Mouse (Mus musculus): Measurements from ENCODE around the gene Pigm.
A peak's percentile ranks its signal among the peaks of the same experiment; 100 is the strongest.

Pigm gene

GRCm38 (mm10) chr1:172376198-172376667 is at the start of gene Pigm:
Pigm (plus strand) TSS chr1:172376546.
- DNase-seq (ENCODE audit: extremely low spot score, low spot score) = peak; percentile 97

GRCm38 (mm10) chr1:172326684-172327083 is 49.7 kb upstream of the Pigm start:
- no peak for DNase-seq (ENCODE audit: extremely low spot score, low spot score)

GRCm38 (mm10) chr1:172327206-172328001 is 48.9 kb upstream of the Pigm start:
- no peak for DNase-seq (ENCODE audit: extremely low spot score, low spot score)

DNA sequence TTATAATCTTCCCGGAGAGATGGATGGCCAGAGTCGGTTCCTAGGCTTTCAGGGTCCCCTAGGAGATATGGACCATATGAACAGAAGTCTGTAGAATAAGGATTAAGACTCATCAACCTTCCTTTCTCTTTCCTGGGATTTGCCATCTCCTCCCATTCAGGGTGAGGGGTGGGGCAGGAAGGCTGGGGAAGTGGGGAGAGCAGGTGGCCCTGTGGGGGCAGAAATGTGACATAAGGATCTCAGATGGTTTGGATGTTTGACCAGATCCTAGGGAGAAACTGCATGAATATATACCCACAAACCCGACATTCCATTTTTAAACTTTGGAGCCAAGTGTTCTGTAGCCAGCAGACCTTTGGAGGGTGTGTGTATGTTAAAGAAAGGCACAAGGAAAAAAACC is 48.3 kb upstream of the Pigm start:
- no peak for DNase-seq (ENCODE audit: extremely low spot score, low spot score)

DNA sequence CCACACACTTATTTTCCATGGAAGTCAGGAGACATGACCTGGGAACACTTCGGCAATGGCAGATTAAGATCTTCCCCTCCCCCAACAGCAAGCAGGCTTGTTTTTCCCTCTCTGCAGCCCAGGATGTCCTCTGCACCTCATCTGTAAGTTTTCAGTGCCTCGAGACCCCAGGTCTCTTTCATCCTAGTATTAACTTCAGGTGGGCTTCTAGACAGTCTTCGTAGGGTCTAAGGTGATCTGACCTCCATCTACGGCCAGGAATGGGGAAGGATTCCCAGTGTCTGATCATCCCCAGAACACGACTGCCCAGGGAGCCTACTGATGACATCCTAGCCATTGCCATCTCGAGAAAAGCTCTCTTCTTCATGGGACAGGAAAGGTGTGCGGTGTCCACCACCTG is 47.9 kb upstream of the Pigm start:
- no peak for DNase-seq (ENCODE audit: extremely low spot score, low spot score)

- DNase-seq (ENCODE audit: extremely low spot score, low spot score) = no peak
Observed at GRCm38 (mm10) chr1:172329131-172329530, 47.2 kb upstream of the Pigm start, which contains the start of gene Kcnj9. Kcnj9 (minus strand) TSS chr1:172329318.

GRCm38 (mm10) chr1:172329616-172330015 is 46.7 kb upstream of the Pigm start:
- no peak for DNase-seq (ENCODE audit: extremely low spot score, low spot score)

DNA sequence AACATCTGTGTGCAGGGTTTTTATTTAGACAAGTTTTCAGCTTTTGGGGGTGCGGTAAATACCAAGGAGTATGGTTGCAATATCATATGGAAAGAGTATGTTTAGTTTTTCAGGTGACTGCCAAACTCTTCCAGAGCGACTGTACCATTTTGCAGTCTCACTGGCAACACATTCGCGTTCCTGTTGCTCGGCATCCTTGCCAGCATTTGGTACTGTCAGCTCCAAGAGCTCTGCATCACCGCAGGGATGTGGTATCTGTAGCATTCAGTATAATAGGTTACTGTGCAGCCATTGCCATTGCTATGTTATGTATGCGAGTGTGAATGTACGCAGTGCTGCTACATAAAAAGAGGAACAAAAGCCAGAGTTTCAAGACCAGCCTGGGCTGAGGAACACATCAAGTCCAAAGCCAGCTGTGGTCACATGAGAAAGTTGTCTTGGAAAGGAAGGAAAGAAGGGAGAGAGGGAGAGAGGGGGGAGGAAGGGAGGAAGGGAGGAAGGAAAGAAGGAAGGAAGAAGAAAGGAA is 44.9 kb upstream of the Pigm start:
- no peak for DNase-seq (ENCODE audit: extremely low spot score, low spot score)

DNA sequence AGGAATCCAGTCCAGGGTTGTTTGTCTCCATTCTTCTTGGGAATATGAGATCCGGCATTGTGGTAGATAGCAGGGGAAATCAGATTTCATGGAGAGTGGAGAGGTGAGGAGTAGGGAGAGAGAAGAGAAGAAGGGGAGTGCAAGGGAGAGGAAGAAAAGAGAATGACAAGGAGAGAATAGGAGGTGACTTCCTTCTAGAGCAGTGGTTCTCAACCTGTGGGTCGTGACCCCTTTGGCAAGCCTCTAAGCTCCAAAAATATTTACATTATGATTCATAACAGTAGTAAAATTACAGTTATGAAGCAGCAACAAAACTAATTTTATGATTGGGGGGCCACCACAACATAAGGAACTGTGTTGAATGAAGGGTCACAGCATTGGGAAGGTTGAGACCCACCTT is 43.4 kb upstream of the Pigm start:
- DNase-seq (ENCODE audit: extremely low spot score, low spot score) = no peak

GRCm38 (mm10) chr1:172333512-172333911 is 42.8 kb upstream of the Pigm start:
- DNase-seq (ENCODE audit: extremely low spot score, low spot score) = no peak

GRCm38 (mm10) chr1:172335804-172336203 is 40.5 kb upstream of the Pigm start:
- DNase-seq (ENCODE audit: extremely low spot score, low spot score) = no peak

DNA sequence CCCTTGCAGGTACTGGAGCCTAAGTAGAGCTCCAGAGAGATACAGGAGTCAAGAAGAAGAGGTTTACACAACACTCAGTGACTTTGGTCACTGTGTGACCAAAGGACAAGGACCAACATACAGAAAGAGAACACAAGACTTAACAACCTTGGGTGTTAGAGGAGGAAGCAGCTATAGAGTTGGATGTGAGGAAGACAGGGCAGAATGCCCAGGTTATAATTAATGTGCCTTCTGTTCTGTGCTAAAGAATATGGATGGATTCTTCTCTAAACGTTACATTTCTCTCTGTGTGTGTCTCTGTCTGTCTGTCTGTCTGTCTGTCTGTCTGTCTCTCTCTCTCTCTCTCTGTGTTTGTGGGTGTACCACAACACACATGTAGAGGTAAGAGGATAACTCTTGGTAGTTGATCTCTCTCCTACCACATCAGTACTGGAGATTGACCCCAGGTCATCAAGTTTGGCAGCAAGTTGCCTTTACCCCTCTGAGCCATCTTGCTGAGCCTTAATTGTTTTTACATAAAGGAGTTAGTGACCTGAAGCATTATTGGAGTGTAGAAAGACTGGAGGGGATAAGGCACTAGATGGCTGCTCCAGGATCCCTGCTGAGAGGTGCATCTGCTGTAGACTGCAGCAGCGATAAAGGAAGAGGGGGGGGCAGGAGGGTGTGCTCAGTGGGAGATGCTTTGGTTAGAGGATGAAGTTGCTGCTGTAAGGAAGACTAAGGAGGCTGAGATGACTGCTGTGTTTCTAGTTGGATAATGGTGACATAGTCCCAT is 38.7 kb upstream of the Pigm start:
- no peak for DNase-seq (ENCODE audit: extremely low spot score, low spot score)

- DNase-seq (ENCODE audit: extremely low spot score, low spot score) = peak; percentile 82
Observed at GRCm38 (mm10) chr1:172340729-172341321, 35.5 kb upstream of the Pigm start, which contains the start of gene Kcnj10. Kcnj10 (plus strand) TSS chr1:172341210.

DNA sequence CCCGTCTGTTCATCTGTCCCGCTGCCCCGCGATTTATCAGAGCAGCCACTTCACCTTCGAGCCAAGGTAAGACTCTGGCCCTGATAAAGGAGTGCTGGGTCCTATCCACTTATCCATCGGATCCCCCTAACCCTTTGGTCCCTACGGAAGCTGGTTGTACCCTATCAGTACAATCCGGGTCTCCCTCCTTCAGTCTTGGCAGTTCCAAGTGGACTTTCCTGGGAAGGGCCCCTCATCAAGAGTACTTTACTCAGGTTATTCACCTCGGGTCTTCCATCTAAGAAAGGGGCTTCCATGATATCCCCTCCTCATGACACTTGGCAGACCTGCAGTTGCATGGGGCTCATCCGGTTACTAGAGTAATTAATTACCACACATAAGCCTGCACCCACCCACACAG is 35.0 kb upstream of the Pigm start:
- DNase-seq (ENCODE audit: extremely low spot score, low spot score) = no peak

GRCm38 (mm10) chr1:172342729-172343128 is 33.6 kb upstream of the Pigm start:
- DNase-seq (ENCODE audit: extremely low spot score, low spot score) = no peak

DNA sequence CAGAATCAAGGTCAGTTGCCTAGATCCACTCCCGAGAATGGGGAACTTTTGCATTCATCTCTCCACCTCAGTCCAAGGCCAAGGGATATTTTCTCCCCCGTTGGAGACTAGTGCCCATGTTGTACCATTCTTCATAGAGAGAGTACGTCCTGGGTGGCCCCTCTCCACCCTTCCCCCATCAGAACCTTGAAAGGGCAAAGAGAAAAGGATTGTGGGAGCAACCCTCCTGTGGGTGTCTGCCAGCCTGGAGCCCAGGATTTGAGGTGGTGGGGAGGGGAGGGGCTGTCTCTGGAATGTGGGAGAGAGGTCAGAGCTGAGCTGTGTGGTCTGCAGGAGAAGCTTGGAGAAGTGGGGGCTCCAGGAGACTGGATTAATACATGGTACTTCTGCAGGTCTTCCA is 32.4 kb upstream of the Pigm start:
- DNase-seq (ENCODE audit: extremely low spot score, low spot score) = no peak

- no peak for DNase-seq (ENCODE audit: extremely low spot score, low spot score)
Observed at GRCm38 (mm10) chr1:172344820-172345219, 31.5 kb upstream of the Pigm start.

- no peak for DNase-seq (ENCODE audit: extremely low spot score, low spot score)
Observed at GRCm38 (mm10) chr1:172346707-172347106, 29.6 kb upstream of the Pigm start.

DNA sequence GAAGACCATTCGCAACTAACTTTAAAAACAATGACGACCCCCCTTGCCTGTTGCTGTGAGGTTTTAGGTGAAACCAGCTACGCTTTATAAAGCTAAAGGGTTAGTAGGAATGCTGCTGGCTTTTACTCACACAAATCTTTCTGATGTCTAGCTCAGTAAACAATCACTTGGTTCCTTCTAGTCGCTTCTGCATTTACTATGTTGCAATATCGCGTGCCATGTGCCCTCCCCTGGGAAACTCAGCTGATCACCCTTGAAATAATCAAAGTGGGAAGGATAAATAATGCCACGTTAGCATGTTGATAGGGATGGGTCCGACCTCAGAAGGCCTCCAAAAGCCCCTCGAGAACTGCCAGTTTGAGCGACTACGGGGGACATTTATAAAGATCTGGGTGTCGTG is 29.0 kb upstream of the Pigm start:
- DNase-seq (ENCODE audit: extremely low spot score, low spot score) = no peak

DNA sequence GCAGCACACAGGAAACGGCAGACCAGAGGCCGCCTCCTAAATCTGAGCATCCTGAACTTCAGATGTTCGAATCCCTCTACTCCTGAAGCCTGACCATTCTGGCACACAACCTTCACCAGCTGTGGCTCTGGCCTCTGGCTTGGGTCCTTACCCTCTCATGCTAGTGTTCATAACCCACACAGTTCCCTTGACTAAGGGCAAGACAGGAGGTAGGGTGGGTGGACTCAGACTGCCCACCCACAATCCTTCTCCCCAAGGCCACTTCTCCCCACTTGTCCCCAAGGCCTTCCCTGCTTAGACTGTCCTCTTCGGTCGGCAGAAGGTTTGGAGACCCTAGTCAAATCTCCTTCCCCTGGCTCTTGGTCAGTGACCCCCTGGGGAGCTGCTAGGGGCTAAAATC is 26.8 kb upstream of the Pigm start:
- no peak for DNase-seq (ENCODE audit: extremely low spot score, low spot score)

- peak; percentile 76 for DNase-seq (ENCODE audit: extremely low spot score, low spot score)
Observed at GRCm38 (mm10) chr1:172349916-172350812, 26.2 kb upstream of the Pigm start.

Measured in neural tube, embryonic 10.5 days (tissue).